Mouse (Mus musculus) ES-E14 (cell line): ENCODE results near the gene Klc3.

Experiments used
- CHD2 ChIP-seq: IDR thresholded peaks from 2 replicates; pipeline ENCODE4 v1.6.1; 2014; ENCODE audit warnings: mild to moderate bottlenecking, low read depth, low read length, inconsistent platforms
- HCFC1 ChIP-seq: IDR thresholded peaks from 2 replicates; pipeline ENCODE4 v1.6.1; 2012; ENCODE audit warnings: low read length, inconsistent platforms, borderline replicate concordance; ENCODE audit not compliant: insufficient read depth
- MAFK ChIP-seq: IDR thresholded peaks from 2 replicates; pipeline ENCODE4 v1.6.1; 2014; ENCODE audit warnings: mild to moderate bottlenecking, low read depth, low read length, inconsistent platforms; ENCODE audit not compliant: insufficient read depth
- ZC3H11A ChIP-seq: IDR thresholded peaks from 2 replicates; pipeline ENCODE4 v1.6.1; 2012; ENCODE audit warnings: low read depth, mild to moderate bottlenecking, inconsistent platforms, low read length, borderline replicate concordance
- ZNF384 ChIP-seq: IDR thresholded peaks from 2 replicates; pipeline ENCODE4 v1.6.1; 2012; ENCODE audit warnings: low read depth, low read length, inconsistent platforms

GRCm38 (mm10) chr7:19443344-19443743 lies 39.4 kb upstream of the Klc3 start:
- no peak for TF ChIP-seq CHD2
- TF ChIP-seq MAFK = no peak
- no peak for TF ChIP-seq ZNF384
- no peak for TF ChIP-seq ZC3H11A
- no peak for TF ChIP-seq HCFC1
